Mouse (Mus musculus) brain, embryonic 14.5 days (tissue): ENCODE results near the gene Cd2bp2.

Experiments
- CTCF ChIP-seq: fragments of 200-500 bp; IDR thresholded peaks from 2 replicates; pipeline ENCODE4 v1.5.1; 2012; ENCODE audit warnings: inconsistent platforms, mild to moderate bottlenecking, moderate library complexity, borderline replicate concordance; ENCODE audit not compliant: insufficient read depth, insufficient read length; ENCODE audit errors: extremely low read depth
- POLR2A ChIP-seq: fragments of 200-500 bp; IDR thresholded peaks from 2 replicates; pipeline ENCODE4 v1.6.1; 2012; ENCODE audit warnings: mild to moderate bottlenecking, inconsistent platforms, borderline replicate concordance; ENCODE audit not compliant: poor library complexity, insufficient read depth, insufficient read length, severe bottlenecking; ENCODE audit errors: extremely low read depth

GRCm38 (mm10) chr7:127184720-127185119 is 11.1 kb downstream of the Cd2bp2 start:
- TF ChIP-seq CTCF (no peak), POLR2A (no peak)
